Mouse (Mus musculus): Measurements from ENCODE around the gene Serpina9.

- TF ChIP-seq CTCF (IDR thresholded peaks at IDR 0.05; ENCODE audit: control insufficient read depth, insufficient read depth, insufficient replicate concordance, low read depth, low read length) (no peak), POLR2A (IDR thresholded peaks at IDR 0.05; ENCODE audit: control insufficient read depth, low read depth, low read length) (no peak)
These were observed 29.2 kb upstream of the Serpina9 start for GRCm38 (mm10) chr12:104042753-104043152.

Measured in testis, adult 2 months (tissue).